Mouse (Mus musculus): ENCODE measurements around the gene Fyttd1. TPM values are rescaled to one million over a fixed set of nuclear protein-coding genes. Genes with fewer than 3 reads are reported as not detected.
"Not testable (repeated sequence)": the region's sequence is repeated elsewhere in the genome, so short reads cannot be mapped to it uniquely, and the experiment has no call there.

The Fyttd1 gene
- 10 to 100 TPM; 86.0 to 88.7 TPM for total RNA-seq (2021)
- long read RNA-seq, experiment 1, full-length matches to known transcripts = 29 of 101 reads
- long read RNA-seq, experiment 1, partial matches to known transcripts = 0 of 101 reads
- long read RNA-seq, experiment 1, other reads (novel, unspliced or antisense) = 72 of 101 reads
- long read RNA-seq, experiment 2, full-length matches to known transcripts = 38 of 108 reads
- long read RNA-seq, experiment 2, partial matches to known transcripts = 10 of 108 reads
- long read RNA-seq, experiment 2, other reads (novel, unspliced or antisense) = 60 of 108 reads

- peak; percentile 93 to 95 for DNase-seq
- intact Hi-C loops (cut with DNase I) = loop anchor here (5.0 kb wide), 1 partner anchor 65 kb away; the partner anchor contains the start of gene Smbd1
Measured at GRCm38 (mm10) chr16:32877343-32878156, at the start of gene Fyttd1, which contains the start of gene Rubcn. Gene Fyttd1 (plus strand): TSS chr16:32877500. Gene Rubcn (minus strand): TSS chr16:32877766.

GRCm38 (mm10) chr16:32829104-32829503 is 48.2 kb upstream of the Fyttd1 start:
- intact Hi-C loops (cut with DNase I) = no loop called here
- no peak for DNase-seq

GRCm38 (mm10) chr16:32831501-32831900 is 45.8 kb upstream of the Fyttd1 start:
- intact Hi-C loops (cut with DNase I) = no loop called here
- DNase-seq = no peak

GRCm38 (mm10) chr16:32847103-32847502 is 30.2 kb upstream of the Fyttd1 start:
- intact Hi-C loops (cut with DNase I) = no loop called here
- no peak for DNase-seq

GRCm38 (mm10) chr16:32849042-32849830 is 28.1 kb upstream of the Fyttd1 start:
- intact Hi-C loops (cut with DNase I) = no loop called here
- DNase-seq = peak in 1 of 2 experiments; percentile 8

GRCm38 (mm10) chr16:32853492-32854049 is 23.7 kb upstream of the Fyttd1 start:
- intact Hi-C loops (cut with DNase I) = no loop called here
- peak in 1 of 2 experiments; percentile 10 for DNase-seq

GRCm38 (mm10) chr16:32854050-32854571 is 23.2 kb upstream of the Fyttd1 start:
- peak in 1 of 2 experiments; percentile 8 for DNase-seq
- intact Hi-C loops (cut with DNase I) = no loop called here

GRCm38 (mm10) chr16:32856751-32857150 is 20.5 kb upstream of the Fyttd1 start:
- peak in 1 of 2 experiments; percentile 23 for DNase-seq
- intact Hi-C loops (cut with DNase I) = no loop called here

- DNase-seq = no peak
- intact Hi-C loops (cut with DNase I) = no loop called here
Measured at GRCm38 (mm10) chr16:32858356-32858755, 18.9 kb upstream of the Fyttd1 start.

- intact Hi-C loops (cut with DNase I) = no loop called here
- DNase-seq = peak in 1 of 2 experiments; percentile 36
Measured at GRCm38 (mm10) chr16:32858771-32859636, 18.3 kb upstream of the Fyttd1 start.

GRCm38 (mm10) chr16:32861813-32862385 is 15.4 kb upstream of the Fyttd1 start:
- intact Hi-C loops (cut with DNase I) = no loop called here

GRCm38 (mm10) chr16:32865401-32865800 is 11.9 kb upstream of the Fyttd1 start:
- DNase-seq = no peak
- intact Hi-C loops (cut with DNase I) = no loop called here

More at GRCm38 (mm10) chr16:32861813-32862385, 15.4 kb upstream of the Fyttd1 start:
- no peak for DNase-seq

- intact Hi-C loops (cut with DNase I) = no loop called here
- no peak for DNase-seq
Measured at GRCm38 (mm10) chr16:32866713-32867112, 10.6 kb upstream of the Fyttd1 start.

GRCm38 (mm10) chr16:32867919-32868552 is 9.3 kb upstream of the Fyttd1 start:
- DNase-seq = peak; percentile 76 to 85
- intact Hi-C loops (cut with DNase I) = no loop called here

GRCm38 (mm10) chr16:32870231-32870630 is 7.1 kb upstream of the Fyttd1 start:
- intact Hi-C loops (cut with DNase I) = no loop called here
- DNase-seq = no peak

- DNase-seq = no peak
- intact Hi-C loops (cut with DNase I) = no loop called here
Measured at GRCm38 (mm10) chr16:32873366-32873765, 3.9 kb upstream of the Fyttd1 start.

- intact Hi-C loops (cut with DNase I) = loop anchor here (5.0 kb wide), 1 partner anchor 63 kb away; the partner anchor contains the start of gene Smbd1
- DNase-seq = not testable (repeated sequence)
Measured at GRCm38 (mm10) chr16:32875281-32875680, 2.0 kb upstream of the Fyttd1 start.

- intact Hi-C loops (cut with DNase I) = loop anchor here (5.0 kb wide), 1 partner anchor 64 kb away; the partner anchor contains the start of gene Smbd1
- no peak for DNase-seq
Measured at GRCm38 (mm10) chr16:32875847-32876246, 1.5 kb upstream of the Fyttd1 start.
